Mouse (Mus musculus): ENCODE results near the gene Gm11114. TPM values are rescaled to one million over a fixed set of nuclear protein-coding genes. Genes with fewer than 3 reads are reported as not detected.

The Gm11114 gene
- total RNA-seq (2021) = not detected
- long read RNA-seq, experiment 1 = 0 reads
- long read RNA-seq, experiment 2 = 0 reads

DNA sequence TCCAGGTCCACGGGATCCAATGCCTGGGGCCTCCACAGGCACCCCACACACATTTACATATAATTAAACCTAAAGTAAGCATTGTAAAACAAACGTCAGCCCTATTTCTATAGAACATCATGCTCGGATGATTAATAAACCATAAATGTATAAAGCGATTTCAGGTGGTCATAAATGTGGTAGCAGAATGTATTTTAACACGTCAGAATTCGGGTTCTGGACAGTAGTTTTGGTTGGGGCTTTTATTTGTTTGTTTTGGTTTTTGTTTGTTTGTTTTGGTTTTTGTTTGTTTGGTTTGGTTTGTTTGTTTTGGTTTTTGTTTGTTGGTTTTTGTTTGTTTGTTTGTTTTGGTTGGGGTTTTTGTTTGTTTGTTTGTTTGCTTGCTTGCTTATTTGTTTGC, at the start of gene Gm11114:
Gene Gm11114, plus strand, starts transcription at position 301 of the 400 bp plus-strand sequence.
- DNase-seq (ENCODE audit: low spot score in 2 of 2) = no peak

GRCm38 (mm10) chr9:85266847-85267246, 45.7 kb upstream of the Gm11114 start:
- no peak for DNase-seq (ENCODE audit: low spot score in 2 of 2)

DNA sequence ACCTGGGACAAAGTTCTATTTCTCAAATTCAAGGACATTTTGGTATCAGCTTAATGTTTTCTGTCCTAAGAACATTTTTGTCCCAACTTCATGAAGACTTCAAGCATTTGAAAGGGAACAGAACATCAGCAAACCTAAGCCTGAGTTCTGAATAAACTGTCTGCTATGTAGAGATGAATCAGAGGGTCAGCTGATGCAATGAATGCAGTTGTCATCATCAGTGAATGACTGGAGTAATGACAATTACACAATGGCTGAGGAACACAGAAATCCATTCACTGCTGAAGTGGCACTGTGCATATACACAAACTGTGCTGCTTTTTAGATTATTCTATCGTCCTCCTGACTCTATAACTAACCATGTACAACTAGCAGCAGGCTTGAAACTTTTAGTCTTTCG, 38.5 kb upstream of the Gm11114 start:
- DNase-seq (ENCODE audit: low spot score in 2 of 2) = no peak

- DNase-seq (ENCODE audit: low spot score in 2 of 2) = no peak
Observed at GRCm38 (mm10) chr9:85302849-85303248, 9.7 kb upstream of the Gm11114 start.

GRCm38 (mm10) chr9:85303378-85303777, 9.2 kb upstream of the Gm11114 start:
- no peak for DNase-seq (ENCODE audit: low spot score in 2 of 2)

DNA sequence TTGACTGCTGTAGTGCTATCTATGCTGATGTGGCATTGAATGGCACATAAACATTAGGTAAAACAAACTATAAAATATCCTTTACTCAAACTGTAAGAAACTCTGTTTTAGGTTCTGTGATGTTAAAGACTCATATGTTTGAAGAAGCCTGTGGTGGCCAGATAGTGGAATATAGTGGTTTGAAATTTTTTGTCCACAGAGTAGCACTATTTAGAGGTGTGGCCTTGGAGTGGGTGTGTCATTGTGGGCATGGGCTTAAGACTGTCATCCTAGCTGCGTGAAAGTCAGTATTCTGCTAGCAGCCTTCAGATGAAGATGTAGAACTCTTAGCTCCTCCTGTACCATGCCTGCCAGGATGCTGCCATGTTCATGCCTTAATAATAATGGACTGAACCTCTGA, 3.5 kb downstream of the Gm11114 start:
- no peak for DNase-seq (ENCODE audit: low spot score in 2 of 2)

DNA sequence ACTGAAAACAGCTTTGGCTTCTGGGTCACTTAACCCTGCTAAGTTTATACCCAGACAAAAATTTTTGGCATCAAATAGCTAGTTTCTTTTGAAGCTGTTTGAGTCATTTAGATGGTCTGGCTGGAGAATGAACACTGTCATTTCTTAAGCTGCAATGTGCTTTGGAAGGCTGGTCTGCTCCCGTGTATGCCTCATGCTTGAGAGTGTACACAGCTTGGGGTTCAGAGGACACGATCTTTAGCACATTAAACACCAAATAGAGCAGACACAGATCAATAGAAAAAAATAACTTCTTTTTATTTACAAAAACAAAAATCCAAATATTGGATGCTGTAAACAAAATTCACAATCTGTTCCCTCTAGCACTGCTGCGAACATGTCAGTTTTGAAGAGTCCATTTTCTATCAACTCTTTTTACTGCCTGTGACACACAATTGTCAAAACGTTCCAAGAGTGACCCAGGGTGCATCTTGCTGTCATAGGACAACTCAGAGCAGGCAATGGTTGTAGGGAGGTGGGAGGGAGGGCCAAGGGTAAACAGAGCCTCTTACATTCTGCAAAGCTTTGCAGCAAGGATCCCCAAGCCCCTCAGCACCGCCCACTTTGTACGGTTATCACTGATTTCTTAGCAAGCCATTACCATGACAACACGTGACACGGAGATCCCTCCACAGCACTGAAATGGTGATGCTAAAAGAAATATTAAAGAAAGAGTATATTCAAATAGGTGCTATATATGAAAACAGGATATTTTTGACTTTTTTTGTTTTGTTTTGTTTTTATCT, 7.8 kb downstream of the Gm11114 start:
- no peak for DNase-seq (ENCODE audit: low spot score in 2 of 2)

- DNase-seq (ENCODE audit: low spot score in 2 of 2) = no peak
Observed at GRCm38 (mm10) chr9:85324158-85324875, 11.7 kb downstream of the Gm11114 start.

DNA sequence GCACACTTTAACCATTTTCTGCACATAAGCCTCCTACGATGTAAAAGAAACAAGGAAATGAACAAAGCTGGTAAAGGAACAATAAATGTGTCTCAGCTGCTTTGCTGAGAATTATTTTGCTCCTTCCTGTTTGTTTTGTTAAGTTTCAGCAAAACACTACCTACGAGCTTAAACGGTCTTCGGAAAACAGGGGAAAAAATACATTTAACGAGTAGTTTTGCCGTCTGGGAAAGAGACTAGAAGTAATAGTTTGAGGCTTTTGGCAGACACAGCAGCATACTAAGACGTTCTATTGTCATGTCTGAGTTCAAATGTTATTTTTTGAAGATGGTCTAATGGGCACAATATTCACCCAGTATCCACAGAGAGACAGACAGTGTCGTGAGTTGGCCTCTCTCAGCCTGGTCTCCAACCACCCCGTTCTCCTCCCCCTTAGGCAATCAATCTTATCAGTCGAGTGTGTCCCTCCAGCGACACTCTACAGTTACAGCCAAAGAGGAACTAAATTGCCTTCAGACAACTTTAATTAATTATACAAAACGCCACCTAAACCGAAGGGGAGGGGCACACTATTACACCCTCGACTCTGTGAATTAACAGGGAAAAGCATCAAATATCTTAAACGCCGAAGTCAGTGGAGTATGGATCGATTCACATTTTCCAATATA, 12.8 kb downstream of the Gm11114 start:
- no peak for DNase-seq (ENCODE audit: low spot score in 2 of 2)

GRCm38 (mm10) chr9:85326292-85327241, 14.0 kb downstream of the Gm11114 start:
- peak; percentile 59 to 61 for DNase-seq (ENCODE audit: low spot score in 2 of 2)

- DNase-seq (ENCODE audit: low spot score in 2 of 2) = peak; percentile 77 to 82
Observed at GRCm38 (mm10) chr9:85327242-85328211, 15.0 kb downstream of the Gm11114 start, which contains the start of gene Tent5a. Tent5a (minus strand) TSS chr9:85327348.

GRCm38 (mm10) chr9:85328259-85328658, 15.7 kb downstream of the Gm11114 start:
- peak; percentile 90 to 94 for DNase-seq (ENCODE audit: low spot score in 2 of 2)

GRCm38 (mm10) chr9:85331521-85331920, 18.9 kb downstream of the Gm11114 start:
- DNase-seq (ENCODE audit: low spot score in 2 of 2) = no peak

- DNase-seq (ENCODE audit: low spot score in 2 of 2) = no peak
Observed at GRCm38 (mm10) chr9:85336046-85336445, 23.5 kb downstream of the Gm11114 start.

DNA sequence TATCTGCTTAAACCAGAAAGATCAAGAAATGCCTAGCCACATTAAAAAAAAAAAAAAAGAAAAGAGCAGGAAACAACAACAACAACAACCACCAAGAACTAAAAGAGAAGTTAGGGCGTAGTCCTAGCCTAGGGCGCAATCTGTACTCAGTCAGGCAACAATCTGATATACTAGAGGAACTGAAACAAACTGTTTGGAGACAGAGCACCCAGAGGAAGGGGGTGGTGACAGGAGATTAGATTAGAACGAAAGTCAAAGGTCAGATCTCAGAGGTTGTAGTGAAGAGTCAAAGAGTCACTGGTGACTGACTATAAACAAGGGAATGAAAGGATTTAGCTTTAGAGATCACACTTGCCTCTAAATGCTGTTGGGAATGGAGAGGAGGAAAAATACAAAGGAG, 27.7 kb downstream of the Gm11114 start:
- DNase-seq (ENCODE audit: low spot score in 2 of 2) = no peak

- no peak for DNase-seq (ENCODE audit: low spot score in 2 of 2)
Observed at GRCm38 (mm10) chr9:85342892-85343785, 30.6 kb downstream of the Gm11114 start.

DNA sequence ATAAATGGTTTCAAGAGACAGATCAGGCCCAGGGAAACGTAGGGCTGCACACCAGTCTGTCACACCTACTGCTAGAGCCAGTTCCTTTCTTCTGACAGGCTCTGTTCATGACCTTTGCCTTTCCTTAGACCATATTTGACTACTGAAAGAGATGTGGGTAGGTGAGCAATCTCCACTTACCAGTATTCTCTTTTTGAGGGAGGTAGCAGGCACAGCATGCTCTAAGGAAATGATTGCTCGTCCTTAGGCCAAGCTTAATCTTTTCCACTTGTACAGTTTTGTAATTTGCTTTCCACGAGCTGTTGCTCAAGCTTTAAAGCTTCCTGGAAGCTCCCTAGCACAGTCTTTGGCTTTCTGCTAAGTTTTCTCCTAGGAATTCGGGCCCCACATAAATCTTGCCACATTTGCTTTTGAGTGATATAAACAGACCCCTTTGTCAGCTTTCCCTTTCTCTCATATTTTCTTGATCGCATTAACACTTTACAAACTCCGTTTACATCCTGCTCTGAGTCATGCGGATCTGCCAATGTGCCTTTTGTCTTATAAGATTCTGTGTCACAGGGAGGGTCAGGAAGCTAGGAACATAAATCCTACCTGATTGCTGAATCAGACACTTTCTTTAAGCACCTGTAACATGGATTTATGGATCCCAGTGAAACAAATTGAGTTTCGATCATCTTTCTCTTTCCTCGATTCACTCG, 35.4 kb downstream of the Gm11114 start:
- DNase-seq (ENCODE audit: low spot score in 2 of 2) = no peak

GRCm38 (mm10) chr9:85355559-85355958, 43.0 kb downstream of the Gm11114 start:
- DNase-seq (ENCODE audit: low spot score in 2 of 2) = no peak
